Mouse (Mus musculus) myocyte (in vitro differentiated cells): ENCODE measurements around the gene Mkrn2os.

Experiments used
- CEBPB ChIP-seq: IDR thresholded peaks from 2 replicates; pipeline ENCODE4 v1.6.1; 2011; ENCODE audit warnings: mild to moderate bottlenecking, moderate library complexity; ENCODE audit not compliant: poor library complexity, insufficient read depth, severe bottlenecking
- MYOD1 ChIP-seq, 3 experiments: IDR thresholded peaks; one replicate each; pipeline ENCODE4 v1.6.1; 2011; ENCODE audit warnings: control low read depth in 2 of 3, low read depth in 2 of 3, mild to moderate bottlenecking in 2 of 3, moderate library complexity in 1 of 3; ENCODE audit not compliant: insufficient read length in 2 of 3, control insufficient read depth in 1 of 3
- MYOG ChIP-seq, 3 experiments: IDR thresholded peaks; one replicate each; pipeline ENCODE4 v1.6.1; 2011; ENCODE audit warnings: control low read depth in 2 of 3, low read depth in 2 of 3, mild to moderate bottlenecking in 2 of 3; ENCODE audit not compliant: insufficient read length in 2 of 3, control insufficient read depth in 1 of 3, insufficient read depth in 1 of 3
- TCF12 ChIP-seq: IDR thresholded peaks from one replicate; pipeline ENCODE4 v1.6.1; 2011; ENCODE audit warnings: mild to moderate bottlenecking, control low read depth; ENCODE audit not compliant: poor library complexity, insufficient read depth, severe bottlenecking

GRCm38 (mm10) chr6:115580810-115581209 lies 11.6 kb downstream of the Mkrn2os start:
- TF ChIP-seq MYOG (IDR thresholded peaks at IDR 0.05; ENCODE audit: control insufficient read depth in 1 of 3, insufficient read depth in 1 of 3, insufficient read length in 2 of 3, low read depth in 2 of 3) (no peak), TCF12 (no peak), MYOD1 (IDR thresholded peaks at IDR 0.05; ENCODE audit: control insufficient read depth in 1 of 3, insufficient read length in 2 of 3, low read depth in 2 of 3) (no peak), CEBPB (no peak)
